Mouse (Mus musculus) spleen, adult 10 weeks (tissue): Measurements from ENCODE around the gene Dnhd1. TPM values are rescaled to one million over a fixed set of nuclear protein-coding genes. Genes with fewer than 3 reads are reported as not detected.

Source experiments
- polyA plus RNA-seq: library from polyadenylated mRNA; stranded (reverse); fragments of 350-450 nt; fragmentation: Illumina TruSeq; extraction: RNeasy Lipid Tissue Mini Kit (QIAGEN cat#74804); gene quantifications from one replicate; pipeline ENCODE4 v1.2.3, GENCODE M21; 2015; ENCODE audit warnings: low replicate concordance; ENCODE audit not compliant: insufficient read depth

Gene Dnhd1
- 7.2 TPM for polyA plus RNA-seq

DNA sequence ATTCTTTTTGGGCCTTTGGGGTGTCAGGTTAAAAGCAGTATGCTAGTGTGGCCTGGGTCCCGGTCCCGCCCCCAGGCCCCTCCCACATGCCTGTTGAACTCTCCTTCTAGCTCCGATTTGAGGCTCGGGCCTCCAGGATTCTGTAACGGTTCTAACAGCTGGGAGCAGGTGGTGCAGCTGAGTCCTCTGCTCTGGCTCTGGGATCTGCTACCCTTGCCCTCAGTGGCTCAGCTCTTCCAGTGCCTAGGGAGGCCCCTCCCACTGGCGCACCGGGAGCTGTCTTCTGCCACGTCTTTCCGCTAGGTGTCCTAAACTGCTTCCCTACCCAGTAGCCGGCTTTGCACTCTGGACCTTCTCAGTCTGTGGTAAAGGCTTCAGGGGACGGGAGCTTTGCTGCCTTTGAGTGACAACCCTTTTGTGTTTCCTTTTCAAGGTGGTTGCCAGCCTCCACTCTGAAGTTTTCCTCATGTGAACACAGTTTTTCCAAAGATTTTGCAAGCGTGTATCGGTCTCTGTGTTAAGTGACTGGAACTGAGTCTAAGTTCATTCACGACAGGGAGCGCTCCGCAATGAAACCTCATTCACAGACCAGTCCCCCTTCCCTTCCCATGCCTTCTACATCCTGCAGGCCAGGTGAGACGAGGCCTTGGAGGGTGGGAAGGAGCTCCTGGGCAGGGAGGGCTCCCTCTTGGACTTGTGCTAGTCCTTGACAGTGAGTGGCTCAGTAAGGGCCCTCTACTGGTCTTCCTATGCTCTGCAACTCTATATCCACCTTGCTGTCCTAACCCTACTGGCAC, at the start of gene Dnhd1:
Gene Dnhd1, plus strand, starts transcription at position 189 of the 797 bp plus-strand sequence.

DNA sequence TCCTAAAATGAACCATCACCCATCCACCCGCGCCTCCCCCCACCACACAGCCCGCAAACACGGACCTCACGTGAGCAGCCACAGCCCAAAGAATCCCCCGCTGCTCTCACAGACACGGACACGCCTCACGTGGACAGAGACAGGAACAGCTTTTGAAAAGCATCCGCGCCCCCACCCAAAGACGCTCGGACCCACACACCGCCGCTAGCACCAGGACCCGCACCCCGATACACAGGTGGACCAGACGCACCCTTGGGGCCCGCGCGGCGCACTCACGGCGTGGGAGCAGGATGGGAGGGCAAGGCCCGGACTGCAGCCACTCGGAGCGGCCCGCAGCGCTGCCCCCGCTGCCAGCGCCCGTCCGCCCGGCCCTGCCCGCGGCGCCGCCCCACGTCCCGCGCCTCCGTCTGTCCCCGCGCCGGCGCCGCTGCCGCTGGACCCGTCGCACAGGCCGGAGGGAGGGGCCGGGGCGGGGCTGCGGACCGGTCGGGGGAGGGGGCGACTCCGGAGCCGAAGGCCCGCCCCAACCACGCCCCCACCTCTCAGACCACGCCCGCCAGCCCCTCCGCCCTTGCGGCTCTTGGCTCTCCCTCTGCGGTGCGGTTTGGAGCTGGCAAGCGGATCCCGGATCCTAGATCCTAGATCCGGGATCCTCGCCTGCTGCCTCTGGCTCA, 17.4 kb upstream of the Dnhd1 start, which contains the start of gene Trim3:
Gene Trim3, minus strand, starts transcription at position 445 of the 674 bp plus-strand sequence.

DNA sequence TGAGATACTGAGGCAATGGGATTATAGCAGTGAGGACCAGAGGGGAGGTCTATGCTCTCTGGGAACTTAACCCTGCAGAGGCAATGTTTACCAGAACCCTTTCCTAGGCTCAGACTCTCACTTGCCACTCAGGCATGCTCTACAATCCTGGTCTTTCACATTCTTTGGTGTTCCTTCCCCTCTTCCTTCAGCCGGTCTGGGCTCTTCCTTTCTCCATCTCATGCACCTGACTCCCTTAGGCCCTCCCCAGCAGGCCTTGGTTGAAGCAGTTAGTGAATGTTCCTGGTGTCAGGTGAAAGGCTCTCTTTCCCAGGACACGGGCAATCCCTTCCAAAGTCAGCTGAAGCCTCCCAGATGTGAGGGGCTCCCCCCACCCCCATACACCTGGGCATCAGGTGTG, 10.9 kb upstream of the Dnhd1 start, which contains the start of gene Timm10b:
Gene Timm10b, plus strand, starts transcription at position 301 of the 400 bp plus-strand sequence.

DNA sequence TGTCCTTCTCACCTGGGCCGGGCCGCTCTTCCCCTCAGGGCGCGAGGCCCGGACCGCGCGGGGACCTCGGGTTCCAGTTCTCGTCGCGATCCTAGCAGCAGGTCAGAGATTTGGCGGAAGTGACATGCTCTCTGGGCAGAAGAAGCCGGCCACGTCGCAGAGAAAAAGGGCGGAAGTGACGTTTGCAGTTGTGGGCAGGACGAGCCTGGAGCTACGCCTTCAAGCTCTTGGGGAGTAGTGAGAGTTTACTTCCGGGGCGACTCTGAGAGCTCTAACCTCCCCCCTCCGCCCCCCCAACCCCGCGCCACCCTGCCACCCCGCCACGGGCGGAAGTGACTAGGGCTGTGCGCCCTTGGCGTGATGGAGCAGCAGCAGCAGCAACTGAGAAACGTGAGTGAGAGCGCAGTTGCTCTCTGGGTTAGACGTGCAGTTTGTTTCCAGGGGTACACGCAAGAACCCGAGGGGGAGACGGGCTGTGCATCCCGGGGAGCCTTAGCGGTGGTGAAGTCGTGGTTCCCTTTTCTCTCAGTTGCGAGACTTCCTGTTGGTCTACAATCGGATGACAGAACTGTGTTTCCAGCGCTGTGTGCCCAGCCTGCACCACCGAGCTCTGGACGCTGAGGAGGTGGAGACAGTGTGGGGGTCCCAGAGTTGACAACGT, 10.3 kb upstream of the Dnhd1 start, which contains the start of the genes Arfip2 and Gm45799:
Gene Arfip2, minus strand, starts transcription at position 184 of the 661 bp plus-strand sequence.
Gene Gm45799, plus strand, starts transcription at position 320 of the 661 bp plus-strand sequence.

DNA sequence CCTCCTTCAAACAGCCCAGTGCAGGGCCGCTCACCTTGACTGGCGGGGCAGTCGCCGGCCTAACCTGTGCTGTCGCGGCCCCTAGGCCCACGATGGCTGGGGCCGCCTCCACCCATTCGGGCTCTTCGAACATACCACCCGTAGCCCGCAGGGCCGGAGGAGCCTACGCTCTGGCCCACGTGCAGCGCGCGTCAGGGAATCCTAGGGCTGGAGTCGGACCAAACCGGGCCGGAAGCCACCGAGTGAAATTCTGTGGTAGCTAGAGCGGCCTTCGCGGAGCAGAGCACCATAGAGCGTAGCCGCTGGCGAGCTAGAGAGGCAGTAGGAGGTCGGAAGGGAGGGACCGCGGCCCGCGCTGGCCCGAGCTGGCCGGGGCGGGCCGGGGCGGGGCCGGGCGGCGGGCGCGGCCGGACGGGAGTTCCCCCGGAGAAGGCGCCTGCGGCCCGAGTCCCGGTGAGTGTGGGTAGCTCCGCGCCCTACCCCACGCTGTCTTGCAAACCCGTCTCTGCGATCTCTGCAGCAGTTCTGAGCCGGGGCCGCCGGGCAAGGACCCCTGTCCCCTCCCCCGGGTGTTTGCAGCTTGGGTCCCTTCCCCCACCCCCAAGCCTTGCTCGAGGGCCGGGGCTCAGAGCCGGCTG, 85.8 kb downstream of the Dnhd1 start, which contains the start of gene Ilk:
Gene Ilk, plus strand, starts transcription at position 329 of the 638 bp plus-strand sequence.

DNA sequence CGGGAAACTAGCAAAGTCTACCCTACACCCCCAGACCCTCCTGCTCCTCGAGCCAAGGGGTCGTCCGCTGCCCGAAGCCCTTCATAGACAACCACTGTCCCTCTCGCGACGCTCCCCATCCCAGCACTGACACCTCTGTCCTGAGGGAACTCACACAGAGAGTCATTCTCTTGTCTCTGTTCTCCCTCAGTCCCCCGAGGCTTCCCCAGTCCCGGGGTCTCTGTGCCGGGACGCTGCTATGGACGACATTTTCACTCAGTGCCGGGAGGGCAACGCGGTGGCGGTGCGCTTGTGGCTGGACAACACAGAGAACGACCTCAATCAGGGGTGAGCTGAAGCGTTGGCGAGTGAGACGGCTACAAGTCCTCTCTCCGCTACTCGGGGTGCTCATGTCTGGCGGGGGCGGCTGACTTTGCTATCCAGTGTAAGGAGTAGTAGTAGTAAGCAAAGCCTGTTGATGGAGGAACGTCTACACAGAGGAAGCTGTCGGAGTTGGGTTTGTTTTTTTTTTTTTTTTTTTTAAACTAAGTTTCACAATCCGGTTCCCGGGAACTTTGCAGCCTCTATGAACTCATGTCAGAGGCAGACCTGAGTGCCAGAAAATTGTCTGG, 86.4 kb downstream of the Dnhd1 start, which contains the start of gene Rrp8:
Gene Rrp8, minus strand, starts transcription at position 475 of the 611 bp plus-strand sequence.

DNA sequence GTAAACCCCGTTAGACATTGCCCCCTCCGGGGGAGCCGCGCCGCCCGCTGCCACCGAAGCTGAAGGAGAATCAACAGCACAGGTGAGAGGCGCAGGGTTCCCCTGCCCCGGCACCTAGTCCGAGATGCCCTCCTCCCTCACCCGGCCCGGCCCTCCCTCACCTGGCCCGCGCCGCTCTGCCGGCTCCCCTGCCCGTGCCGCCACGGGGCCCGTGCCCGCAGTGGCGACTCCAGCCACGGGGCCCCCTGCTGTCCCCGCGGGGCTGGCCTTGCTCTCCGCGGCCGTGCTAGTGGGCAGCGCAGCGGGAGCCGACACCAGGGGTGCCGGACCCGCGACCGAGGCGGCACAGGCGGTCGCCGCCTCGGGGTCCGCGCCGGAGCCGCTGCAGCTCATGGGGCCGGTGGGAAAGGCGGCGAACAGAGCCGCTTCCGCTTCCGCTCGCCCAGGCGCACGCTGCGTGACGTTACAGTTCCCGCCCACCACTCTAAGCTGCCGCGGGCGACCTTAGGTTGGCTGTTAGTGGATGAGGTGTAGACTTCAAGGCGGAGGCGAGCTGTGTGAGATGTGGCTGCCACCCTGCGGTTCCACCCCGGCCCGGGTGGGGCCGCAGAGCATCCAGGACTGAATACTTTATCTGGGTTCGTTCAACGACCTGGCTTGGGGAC, 93.4 kb downstream of the Dnhd1 start, which contains the start of gene Taf10:
Gene Taf10, minus strand, starts transcription at position 436 of the 665 bp plus-strand sequence.

DNA sequence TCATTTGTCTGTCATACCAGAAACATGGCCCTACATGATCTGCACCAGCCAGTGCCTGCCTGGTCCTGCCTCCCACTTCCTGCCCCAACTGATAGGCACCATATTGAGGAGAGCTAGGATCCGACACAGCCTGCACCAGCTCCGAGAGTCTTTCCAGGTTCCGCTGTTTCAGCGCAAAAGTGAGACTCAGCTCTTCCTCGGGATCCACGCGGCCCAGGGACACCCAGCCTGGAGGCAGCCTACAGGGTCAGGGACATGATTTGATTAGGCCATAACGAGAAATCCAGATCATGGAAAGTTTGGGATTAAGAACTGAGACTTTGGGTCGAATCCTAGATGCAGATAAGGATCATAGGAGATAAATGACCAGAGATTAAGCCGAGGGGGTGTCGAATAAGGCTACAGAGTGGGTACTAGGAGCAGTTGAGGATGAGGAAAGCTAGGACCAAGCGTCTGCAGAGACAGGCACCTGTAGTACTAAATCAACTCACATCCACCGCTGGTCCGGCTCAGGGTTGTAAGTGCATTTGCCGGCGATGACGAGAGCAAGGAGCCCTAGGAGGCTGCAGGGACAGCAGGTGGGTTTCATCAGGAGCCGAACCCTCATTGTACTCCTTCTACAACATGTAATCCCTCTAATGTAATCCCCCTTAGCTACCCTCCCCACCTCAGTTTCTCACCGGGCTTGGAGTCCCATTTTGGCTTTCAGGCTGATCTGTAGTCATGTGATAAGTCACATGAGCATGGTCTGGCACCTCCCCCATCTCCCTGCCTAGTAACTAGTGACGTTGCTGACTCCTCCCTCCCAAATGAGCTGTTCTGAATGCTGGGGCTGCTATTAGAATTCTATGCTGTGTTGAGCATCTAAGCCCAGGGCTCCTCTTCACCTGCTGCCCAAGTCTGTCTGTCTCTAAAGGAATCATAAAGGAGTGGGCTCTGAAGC, 101.1 kb downstream of the Dnhd1 start, which contains the start of gene Tpp1:
Gene Tpp1, minus strand, starts transcription at position 745 of the 943 bp plus-strand sequence.

Other genes with a start within 250 kb of the Dnhd1 start
- gene Cnga4, start 246.3 kb upstream of the Dnhd1 start, polyA plus RNA-seq = not detected
- not detected for gene Cckbr, start 225.1 kb upstream of the Dnhd1 start, polyA plus RNA-seq
- 12.3 TPM for gene Cavin3, start 168.5 kb upstream of the Dnhd1 start, polyA plus RNA-seq
- 12.2 TPM for gene Smpd1, start 96.5 kb upstream of the Dnhd1 start, polyA plus RNA-seq
- gene Apbb1, start 69.2 kb upstream of the Dnhd1 start, polyA plus RNA-seq = 1.8 TPM
- gene Hpx, start 50.7 kb upstream of the Dnhd1 start, polyA plus RNA-seq = 0.26 TPM
- gene Trim3, start 17.3 kb upstream of the Dnhd1 start, polyA plus RNA-seq = 38.1 TPM
- 33.4 TPM for gene Timm10b, start 10.8 kb upstream of the Dnhd1 start, polyA plus RNA-seq
- 23.6 TPM for gene Arfip2, start 10.4 kb upstream of the Dnhd1 start, polyA plus RNA-seq
- 6.7 TPM for gene Gm45799, start 10.3 kb upstream of the Dnhd1 start, polyA plus RNA-seq
- 159 TPM for gene Ilk, start 85.8 kb downstream of the Dnhd1 start, polyA plus RNA-seq
- gene Rrp8, start 86.6 kb downstream of the Dnhd1 start, polyA plus RNA-seq = 51.1 TPM
- 127 TPM for gene Taf10, start 93.5 kb downstream of the Dnhd1 start, polyA plus RNA-seq
- gene Tpp1, start 101.4 kb downstream of the Dnhd1 start, polyA plus RNA-seq = 96.7 TPM
- 2.1 TPM for gene Dchs1, start 136.8 kb downstream of the Dnhd1 start, polyA plus RNA-seq
- gene Mrpl17, start 160.3 kb downstream of the Dnhd1 start, polyA plus RNA-seq = 71.3 TPM